Mouse (Mus musculus) thymus, adult 2 months (tissue): ENCODE measurements around the gene Tfap2d.

Source experiments
- CTCF ChIP-seq: fragments of 200-500 bp; IDR thresholded peaks from 2 replicates; pipeline ENCODE4 v1.5.1; 2012; ENCODE audit warnings: mild to moderate bottlenecking, control low read depth, low read length, moderate library complexity, borderline replicate concordance; ENCODE audit not compliant: control insufficient read depth, poor library complexity, insufficient read depth; ENCODE audit errors: extremely low read depth
- POLR2A ChIP-seq: fragments of 200-500 bp; IDR thresholded peaks from 2 replicates; pipeline ENCODE4 v1.6.1; 2012; ENCODE audit warnings: mild to moderate bottlenecking, low read length, control low read depth, moderate library complexity; ENCODE audit not compliant: control insufficient read depth, poor library complexity, insufficient read depth; ENCODE audit errors: extremely low read depth

DNA sequence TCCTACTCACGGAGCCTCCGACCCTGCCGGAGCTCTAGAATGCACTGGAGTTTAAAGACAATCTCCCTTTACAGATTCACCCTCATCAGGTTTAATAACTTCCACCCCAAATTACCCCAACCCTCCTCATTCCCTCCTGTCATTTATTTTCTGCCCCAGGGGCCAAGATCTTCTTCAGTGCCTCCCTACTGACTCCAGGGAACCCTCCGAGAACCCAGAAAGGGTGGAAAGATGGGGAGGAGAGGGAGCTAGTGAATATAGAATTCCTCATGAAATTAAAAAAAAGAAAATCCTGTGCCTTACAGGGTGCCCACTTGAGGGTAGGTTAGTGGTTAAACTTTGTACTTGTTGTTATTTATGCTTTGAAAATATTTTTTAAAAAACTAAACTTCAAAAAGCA, 104.8 kb downstream of the Tfap2d start:
- TF ChIP-seq CTCF (no peak), POLR2A (no peak)
